Mouse (Mus musculus) right cerebral cortex, adult 18-20 months (tissue): ENCODE results near the gene Fat1.
A peak's percentile ranks its signal among the peaks of the same experiment; 100 is the strongest.

Source experiments
- DNase-seq: peaks from one replicate; pipeline ENCODE4 v3.0.0; 2022; ENCODE audit warnings: mixed read lengths

Fat1 gene

DNA sequence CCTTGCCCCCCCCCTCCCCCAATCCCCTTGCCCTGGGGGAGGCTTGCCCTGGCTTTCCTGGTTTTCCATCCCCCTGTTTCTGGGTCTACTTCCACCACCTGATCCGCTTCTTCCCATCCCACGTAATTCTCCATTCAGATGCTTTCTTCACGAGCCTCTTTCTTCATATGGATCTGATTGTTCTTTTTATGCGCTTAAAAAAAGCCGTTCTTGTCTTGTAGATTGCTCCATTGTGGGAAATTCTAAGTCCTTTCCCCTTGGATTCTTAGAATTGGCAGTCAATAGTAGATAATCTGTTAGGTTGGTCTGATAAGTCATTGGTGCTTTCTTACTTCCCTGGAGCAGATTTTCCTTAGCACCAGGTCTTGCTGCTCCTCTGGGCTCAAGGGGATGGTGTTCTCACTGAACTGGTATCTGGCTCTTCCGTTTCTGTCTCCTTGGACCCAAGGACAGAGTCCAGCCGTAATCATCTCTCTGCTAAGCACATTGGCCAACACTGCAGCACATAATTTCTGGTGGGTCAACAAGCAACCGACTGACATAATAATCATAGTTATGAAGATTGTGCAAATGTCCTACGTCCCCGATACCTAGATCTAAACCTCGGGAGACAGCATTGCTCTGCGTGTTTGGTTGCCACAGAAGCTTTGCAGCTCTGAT, 27.5 kb downstream of the Fat1 start:
- DNase-seq, result no peak

DNA sequence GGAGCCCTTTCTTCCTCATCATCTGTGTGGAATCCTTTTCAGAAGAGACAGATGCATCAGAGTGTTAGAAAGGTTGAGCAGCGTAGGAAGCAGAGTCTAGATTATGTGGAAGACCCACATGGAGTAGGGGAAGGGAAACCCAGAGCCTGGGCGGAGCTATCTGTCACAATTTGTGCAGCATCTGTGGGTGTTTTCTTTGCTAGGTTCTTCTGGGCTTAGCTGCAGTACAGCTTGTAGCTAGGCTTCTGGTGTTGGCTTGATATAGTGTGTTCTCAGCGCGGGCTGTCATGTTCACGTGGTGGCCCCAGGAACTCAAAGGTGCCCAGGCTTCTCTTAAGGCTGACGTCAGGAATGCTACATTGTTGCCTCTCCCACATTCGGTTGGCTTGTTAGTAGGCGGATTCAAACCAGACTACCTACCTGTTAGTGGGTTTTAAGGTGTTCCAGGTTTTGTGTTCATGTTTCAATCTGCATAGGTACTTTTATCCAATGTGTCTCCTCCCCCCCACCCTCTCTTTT, 32.3 kb downstream of the Fat1 start:
- DNase-seq, result no peak

DNA sequence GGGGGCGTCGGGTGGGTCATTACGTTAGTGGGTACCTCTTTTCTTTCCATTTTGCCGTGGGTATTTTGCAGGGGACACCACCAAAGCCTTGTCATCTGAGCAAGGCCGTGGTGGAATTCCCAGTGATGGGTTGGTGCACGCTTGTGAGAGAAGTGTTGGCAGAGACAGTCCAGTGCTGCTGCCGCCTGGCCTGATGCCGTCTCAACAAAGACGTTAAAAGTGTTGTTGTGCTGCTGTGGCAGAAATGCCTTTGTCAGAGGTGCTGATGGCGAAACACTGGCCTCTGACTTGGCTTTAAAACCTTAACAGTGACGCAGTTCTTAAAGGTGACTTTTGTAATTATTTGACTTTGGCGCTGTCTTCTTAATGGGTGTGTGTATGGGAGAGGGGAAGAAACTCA, 34.8 kb downstream of the Fat1 start:
- DNase-seq, result no peak

DNA sequence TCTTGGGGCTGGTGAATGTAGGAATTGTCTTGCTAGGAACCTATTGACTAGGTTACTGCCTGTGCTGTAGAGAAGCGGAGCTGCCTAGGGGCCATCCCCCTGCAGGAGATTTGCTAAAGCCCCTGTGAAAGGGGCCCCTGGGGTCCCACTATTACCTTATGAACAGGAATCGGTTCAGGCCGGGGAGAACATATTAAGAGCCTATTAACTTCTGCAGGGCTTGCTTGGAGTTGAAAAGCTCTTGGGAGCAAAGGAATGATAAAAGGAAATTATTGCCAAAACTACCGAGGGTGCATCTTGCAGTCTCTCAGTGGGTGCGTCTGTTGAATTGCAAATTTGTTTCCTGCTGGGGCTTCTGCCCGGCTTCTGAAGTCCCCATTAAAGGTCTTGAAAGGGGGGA, 36.1 kb downstream of the Fat1 start:
- no peak for DNase-seq

DNA sequence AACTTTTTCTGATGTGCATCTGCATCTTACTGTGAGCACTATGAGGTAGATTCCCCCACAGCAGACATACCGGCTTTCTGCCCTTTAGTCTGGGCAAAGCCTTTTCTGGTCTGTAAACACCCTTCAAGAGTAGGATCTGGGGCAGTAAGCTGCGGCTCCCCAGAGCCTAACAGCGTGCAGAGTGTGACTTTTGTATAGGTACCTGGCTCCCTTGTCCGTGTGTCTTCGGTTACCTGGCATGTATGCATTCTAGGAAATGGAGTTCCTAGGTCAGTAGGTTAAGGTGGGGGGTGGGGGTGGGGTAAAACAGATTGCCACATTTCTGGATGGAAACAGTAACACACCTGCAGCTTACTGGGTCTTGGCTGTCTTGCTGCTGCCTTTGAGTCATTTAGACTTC, 36.7 kb downstream of the Fat1 start:
- DNase-seq, result no peak

DNA sequence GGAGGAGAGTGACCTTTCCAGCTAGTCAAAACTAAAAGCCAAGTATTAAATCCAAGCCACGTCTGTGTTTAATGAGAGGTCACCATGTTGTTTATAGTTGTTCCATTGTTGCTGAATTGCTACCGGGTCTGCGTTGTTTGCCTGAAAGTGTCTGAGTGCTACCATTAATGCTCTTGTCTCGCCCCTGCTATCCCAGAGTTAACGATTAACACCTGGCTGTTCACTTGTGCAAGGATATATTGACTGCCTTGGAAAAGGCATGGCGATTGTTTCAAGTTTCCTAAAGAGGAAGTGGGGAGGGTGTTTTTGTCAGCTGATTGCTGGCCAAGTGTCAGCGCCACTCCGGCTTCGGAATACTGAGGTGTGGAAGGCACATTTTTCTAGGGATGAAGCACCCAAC, 39.9 kb downstream of the Fat1 start:
- no peak for DNase-seq

DNA sequence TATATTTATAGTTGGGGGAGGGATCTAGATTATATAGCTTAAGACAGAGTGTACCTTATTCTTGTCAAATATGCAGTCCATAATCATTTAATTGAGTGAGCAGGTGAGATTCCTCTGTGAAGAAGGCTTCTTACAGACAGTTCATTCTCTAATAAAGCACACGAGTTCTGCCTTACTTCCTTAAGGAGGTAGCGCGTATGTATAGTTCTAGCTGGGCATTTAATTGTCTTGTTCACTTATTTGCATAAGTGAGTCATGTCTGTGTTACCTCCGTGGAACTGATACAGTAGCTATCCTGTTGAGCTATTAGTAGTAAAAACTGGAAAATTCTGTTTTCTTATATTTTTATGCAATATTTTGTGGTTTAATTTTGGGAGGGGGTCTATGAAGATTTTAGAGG, 40.4 kb downstream of the Fat1 start:
- DNase-seq, result no peak

DNA sequence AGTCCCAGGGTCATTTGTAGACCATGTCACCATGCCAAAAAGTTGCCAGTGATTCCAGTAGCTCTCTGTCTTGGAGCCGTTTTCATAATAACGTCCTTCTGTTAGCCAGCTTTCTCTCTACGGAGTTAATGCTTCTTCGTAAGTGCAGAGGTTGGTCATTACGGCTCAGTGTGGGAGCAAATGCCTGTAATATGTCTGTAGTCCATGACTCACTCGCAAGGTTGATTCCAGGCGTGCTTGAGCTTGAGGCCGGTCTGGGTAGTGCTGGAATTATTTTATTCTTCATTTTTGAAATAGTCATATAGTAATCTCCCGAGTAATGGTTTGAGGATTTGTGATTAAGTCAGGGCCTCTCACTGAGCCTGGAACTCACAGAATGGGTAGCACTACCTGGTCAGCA, 43.4 kb downstream of the Fat1 start:
- no peak for DNase-seq

DNA sequence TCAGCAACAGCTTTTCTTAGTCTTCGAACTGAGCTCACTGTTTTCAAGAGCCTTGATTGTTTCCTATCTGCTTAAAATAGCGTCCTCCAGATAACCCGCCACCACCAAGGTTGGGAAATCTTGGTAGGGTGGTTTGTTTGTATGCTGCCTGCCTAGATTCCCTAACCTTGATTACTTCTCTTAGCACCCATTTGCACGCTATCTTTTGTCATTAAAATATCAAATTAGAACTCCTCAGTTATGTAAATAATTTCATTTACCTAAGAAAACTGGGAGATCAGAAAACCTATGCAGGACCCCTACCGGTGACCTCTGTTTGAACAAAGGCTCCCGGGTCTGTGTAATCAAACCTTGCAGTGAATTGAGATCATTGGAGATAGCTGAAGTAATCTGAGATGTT, 44.0 kb downstream of the Fat1 start:
- DNase-seq, result no peak

DNA sequence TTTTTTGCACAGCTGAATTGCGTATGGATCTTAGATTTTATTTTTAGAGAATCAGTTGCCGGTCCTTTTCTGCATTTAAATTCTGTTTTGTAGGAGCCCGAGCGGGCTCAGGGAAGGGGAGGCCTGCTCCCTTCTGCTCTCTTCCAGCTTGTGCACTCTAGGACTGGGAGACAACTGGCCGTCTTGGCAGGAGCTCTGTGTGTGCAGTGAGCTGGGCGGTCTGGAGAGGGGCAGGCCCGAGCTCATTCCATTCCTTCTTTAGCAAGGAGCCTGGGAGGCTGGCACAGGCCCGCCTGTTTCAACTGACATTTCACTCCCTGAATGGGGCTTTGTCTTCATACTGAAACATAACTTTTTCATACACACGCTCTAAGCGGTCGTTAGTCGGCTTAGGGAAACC, 44.8 kb downstream of the Fat1 start:
- peak; percentile 46 for DNase-seq

DNA sequence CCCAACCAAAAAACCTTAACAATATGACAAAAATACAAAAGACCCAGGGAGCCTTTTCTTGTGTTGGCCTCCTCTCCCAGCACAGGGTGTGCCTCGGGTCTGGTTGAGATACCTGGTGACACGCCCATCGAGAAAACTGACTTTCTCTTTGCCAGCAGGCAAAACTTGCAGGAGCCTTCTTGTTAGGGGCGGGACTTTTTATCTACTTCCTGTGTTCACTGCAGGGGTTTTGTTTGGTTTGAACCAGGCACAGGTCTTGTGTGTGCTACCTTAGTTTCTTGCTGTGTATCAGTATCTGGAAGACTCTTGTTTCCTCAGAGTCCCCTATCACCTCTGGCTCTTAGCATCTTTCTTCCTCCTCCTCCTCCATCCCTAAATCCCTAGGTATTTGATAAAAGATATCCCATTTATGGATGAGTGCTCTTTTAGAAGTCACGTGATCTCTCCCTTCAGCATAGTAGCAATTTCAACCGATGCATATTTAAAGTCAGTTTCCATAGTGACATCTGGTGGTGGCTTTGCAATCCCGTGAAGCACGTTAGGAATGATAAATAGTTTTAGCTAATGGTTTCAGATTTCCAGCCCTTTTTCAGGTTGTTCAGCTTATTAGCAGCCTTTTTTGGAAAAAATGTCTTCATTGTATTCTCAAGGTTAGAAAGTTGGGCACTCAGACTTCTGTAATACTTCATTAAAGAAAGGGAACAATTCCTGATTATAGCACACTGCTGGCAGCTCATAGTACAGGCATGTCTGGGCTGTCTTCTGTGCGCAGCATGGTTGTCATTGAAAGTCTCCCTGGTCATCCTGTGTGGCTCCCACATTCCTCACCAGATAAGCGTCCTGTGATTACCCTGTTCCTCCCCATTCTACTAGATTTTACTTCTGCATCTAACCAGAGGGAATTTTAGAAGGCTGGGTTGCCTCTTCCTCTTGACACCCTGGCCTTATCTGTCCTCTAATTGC, 50.4 kb downstream of the Fat1 start:
- DNase-seq, result peak; percentile 31

DNA sequence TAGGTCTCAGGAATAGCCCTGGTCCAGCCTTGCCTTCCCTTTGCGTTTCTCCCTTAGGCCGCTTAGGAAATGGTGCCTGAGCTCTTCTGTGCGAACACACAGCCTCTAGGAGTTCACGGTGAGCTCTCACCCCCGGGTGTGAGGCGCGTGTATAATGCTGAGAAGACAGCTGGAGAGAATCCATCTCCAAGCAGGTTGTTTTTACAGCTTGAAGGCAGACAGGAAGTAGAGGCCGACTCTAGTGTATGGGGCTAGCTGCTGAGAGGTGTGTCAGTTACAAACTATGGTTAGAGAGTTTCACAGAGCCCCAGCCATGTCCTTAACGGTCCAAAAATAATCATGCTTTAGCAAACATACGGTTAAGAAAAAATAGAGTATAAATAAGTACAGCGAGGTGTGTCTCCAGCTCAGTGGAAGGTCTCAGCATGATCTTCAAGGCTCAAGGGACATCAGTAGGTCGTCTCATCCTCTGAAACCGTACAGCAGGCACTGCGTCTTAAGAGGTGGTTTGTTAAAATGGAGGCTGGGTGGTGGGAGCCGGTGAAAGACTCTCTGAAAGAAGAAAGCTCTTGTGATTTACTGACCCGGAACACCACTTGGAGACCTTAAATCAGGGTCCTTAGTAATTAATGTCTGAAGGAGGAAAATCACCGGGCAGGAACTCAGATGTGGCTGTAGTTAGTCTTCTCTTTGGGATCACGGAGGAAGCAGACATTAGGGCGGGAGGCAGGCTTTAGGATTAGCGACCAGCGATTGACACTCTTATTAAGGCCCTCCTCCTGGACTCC, 56.6 kb downstream of the Fat1 start:
- no peak for DNase-seq

DNA sequence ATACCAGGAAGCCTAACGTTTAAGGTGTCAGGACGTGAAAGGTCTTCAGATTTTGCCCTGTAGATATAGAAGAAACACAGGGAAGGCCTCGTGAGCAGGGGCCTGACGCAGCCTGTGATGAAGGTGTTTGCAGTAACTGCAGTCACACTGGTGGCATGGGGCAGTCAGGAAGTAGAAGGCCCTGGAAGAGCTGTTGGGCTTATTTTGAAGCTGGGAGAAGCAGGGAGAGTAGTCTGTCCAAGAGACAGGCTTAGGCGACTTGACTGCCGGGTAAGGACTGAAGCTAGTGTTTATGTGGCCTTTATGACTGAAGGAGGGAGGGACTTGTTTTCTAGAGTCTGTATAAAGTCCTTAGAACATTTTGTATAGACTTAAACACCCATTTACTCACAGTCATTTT, 57.4 kb downstream of the Fat1 start:
- no peak for DNase-seq

DNA sequence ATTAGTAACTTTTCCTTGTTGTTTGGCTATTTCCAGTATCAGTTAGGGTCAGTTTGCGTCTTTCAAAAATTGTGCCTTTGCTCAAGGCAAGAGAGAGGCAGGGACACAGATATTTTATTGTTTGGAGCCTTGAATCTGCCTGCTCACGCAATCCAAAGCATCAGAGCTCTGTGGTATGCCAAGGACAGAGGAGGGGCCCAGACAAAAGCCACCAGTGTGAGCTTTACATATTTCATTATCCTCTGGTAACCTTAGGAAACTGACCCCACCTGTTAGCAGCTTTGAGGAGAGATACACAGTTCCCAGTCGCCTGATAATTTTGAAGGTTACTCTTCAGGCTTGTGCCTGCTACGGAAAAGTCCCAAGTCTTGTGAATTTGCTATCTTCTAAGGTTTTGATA, 58.1 kb downstream of the Fat1 start:
- DNase-seq, result no peak

DNA sequence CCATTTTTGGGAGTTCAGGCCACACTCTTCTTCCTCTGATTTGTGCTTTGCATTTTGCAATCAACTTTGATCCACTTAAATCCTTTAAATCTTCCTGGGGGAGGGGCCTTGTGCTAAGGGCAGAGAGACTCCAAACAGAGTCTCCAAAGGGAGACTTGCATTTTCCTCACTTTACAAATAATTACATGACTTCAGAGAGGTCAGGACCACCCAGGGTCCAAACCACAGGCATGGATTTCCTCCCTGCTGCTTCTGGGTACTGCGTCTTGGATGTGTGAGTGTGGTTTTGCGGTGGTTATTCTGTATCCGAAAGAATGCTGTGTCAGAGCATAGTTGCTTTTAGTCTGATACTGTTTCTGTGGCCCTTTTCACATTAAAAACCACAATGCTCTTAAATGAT, 61.2 kb downstream of the Fat1 start:
- DNase-seq, result no peak

DNA sequence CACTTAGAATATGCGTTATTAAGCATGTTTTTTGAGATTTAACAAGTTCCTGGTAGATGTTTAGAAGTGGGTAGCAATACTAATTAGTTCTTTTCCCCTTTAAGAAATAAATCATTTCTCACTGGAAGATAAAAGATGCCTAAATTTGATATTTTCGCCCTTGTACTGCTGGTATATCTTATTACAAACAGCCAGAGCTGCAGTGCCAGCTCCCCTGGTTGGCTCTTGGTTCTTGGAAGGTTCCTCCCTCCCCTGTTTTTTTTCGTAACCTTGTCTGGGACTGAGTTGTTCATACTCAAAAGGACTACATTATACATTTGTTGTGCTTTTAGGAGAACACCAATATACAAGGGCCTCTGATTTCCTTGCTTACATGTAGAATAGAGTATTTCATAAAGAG, 62.1 kb downstream of the Fat1 start:
- DNase-seq, result no peak

DNA sequence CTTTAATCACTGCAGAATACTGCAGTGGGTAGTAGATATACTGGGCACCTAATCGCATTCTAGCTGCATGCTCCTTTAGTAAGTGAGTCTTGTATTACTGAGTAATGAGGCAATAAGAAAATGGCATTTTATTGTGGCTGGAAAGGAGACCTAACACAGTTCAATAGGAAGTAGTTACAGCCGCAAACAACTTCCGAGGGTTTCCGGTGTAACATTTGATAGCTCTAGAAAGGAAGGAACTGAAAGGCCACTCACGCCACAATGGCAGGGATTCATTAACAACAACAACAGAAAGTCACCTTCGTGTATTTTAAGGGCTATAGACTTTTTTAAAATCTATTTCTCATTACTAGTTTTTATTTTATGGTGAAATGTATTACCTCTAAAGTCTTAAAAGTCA, 62.6 kb downstream of the Fat1 start:
- no peak for DNase-seq

DNA sequence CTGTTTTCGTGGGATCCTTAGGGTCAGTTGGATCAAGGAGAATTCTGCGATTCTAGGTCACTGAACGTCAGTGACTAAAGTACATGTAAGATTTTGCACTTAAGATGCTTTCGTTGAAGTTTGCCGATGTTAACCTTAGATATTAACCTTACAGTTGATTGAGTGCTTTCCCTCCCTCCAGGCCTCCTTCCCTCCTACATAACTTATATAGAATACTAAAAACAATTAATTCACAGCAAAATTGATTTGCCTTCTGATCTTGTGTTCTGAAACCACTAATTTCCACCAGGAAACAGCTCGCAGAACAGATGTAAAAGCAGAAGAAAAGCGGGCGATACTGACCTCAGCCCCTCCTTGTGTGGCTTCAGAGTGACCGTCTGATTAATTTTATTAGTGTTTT, 63.0 kb downstream of the Fat1 start:
- DNase-seq, result no peak

DNA sequence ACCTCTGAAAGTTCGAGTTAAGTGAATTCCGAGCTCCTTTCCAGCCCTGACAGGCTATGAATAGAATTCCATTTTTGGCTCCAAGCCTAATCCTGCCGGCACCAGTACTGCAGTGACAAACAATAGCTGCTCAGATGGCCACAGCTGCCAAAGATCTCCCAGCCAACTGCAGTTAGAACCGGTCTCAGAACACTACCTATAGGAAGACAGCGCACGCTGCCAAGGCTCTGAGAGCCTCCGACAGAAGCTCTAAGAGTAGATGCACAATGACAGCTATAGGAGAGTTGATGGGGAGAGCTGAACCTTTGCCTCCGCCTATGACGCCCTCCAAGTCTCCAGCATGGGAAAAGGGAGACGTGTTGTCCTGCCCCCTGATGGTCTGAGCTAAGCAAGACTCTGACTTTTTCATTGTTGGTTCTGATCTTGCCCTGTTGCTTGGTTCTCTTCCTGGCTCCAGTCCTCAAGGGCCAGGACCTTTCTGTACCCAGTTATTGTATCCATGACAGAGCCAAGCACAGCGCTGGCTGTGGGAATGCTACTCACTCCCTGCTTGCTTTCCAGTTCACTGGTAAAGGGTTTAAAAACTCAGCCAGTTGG, 63.5 kb downstream of the Fat1 start:
- DNase-seq, result peak; percentile 55

DNA sequence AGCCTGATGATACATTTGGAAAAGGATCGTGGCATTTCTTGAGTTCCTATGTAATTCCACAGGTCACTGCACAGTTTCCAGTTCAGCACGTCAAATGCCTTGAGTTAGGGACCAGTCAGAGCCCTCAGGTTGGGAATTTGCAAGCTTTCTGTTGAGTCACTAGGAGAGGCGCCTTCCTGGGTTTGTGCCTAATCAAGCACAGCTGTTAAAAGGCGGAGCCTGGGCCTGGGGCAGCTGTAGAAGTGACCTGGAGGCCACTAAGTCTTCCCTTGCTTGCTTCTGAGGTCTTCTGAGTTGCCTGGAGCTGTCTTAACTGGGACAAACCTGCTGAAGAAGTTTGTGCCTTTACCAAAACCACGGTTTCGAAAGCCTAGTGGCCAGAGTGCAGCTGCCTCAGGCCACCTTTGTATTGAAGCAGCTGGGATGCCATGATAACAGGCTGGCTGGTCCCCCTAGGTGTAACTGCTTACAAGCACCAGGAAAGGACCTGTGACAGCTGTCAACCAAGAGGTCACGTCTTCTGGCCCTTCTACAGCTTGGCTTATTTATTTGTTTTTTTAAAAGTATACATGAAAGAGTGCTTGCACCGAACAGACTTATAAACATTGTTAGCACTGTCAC, 66.4 kb downstream of the Fat1 start:
- DNase-seq, result no peak

DNA sequence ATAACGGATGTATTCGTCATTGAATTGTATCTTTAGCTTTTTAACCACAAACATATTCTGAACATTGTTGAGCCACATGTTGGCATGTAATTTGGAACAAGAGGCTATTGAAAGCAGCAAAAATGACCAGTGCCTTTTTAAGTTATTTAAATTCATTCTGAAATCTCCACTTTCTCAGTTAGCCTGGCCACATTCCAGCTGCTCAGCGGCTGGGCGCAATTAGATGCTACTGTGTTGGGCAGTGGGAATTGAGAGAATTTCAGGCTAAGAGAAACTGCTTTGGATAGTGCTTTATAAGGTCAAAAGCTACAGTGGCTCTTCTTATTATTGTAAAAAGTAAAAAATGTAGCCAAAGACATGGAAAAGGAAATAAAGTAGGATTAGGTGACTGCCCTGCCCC, 67.4 kb downstream of the Fat1 start:
- DNase-seq, result no peak

DNA sequence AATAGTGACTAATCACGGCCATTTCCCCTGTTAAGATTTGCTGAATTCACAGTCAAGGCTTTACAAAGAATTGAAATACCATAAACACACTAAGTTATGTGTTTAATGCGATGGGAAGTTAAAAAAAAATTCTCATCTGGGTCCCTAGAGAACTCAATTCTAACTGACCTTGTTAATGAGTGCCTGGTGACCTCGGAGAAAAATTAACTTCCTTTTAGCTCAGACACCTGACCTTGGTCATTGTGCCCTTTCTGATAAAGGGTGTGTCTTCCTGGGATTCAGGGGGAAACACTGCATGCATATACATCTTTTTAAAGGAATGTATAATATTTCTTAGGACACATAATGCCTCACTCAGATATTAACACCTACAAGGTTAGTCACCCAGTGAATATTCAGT, 68.8 kb downstream of the Fat1 start:
- no peak for DNase-seq

DNA sequence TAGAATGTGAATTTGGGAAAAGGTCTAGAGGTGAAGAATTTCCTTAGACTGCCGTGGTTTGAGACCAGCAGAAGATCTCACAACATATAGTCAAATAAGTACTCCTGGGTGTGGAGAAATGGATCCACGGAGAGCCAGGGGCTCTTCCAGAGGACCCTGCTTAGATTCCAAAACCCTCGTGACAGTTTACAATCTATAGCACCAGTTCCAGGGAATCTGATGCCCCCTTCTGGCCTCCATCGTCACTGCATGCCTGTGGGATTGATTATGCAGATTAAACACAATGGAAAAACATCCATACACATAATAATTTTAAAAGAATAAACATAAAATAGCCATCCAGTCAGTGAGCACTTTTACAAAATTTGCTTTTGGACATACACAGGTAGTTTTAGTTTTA, 75.4 kb downstream of the Fat1 start:
- DNase-seq, result peak; percentile 43
